Mouse (Mus musculus) kidney, embryonic 14.5 days (tissue): Measurements from ENCODE around the gene Taf1c. TPM values are rescaled to one million over a fixed set of nuclear protein-coding genes. Genes with fewer than 3 reads are reported as not detected.

ENCODE experiments used
- ATAC-seq: fragments of 200-750 bp; cut with Nextera tagmentation; 2 replicates; pipeline ENCODE4 v1.8.0; 2017; ENCODE audit warnings: moderate number of reproducible peaks, mild to moderate bottlenecking, moderate TSS enrichment, moderate library complexity; ENCODE audit not compliant: low FRiP score, low TSS enrichment
- H3K27ac ChIP-seq: fragments of 300-500 bp; sonication (generic); 2 replicates; pipeline ENCODE4 v1.5.1; 2014; ENCODE audit warnings: low read depth, mild to moderate bottlenecking, low read length, moderate library complexity, mixed read lengths
- H3K27me3 ChIP-seq: fragments of 300-500 bp; sonication (generic); 2 replicates; pipeline ENCODE4 v1.6.1; 2014; ENCODE audit warnings: mild to moderate bottlenecking, low read length; ENCODE audit not compliant: control insufficient read depth, insufficient read depth
- H3K36me3 ChIP-seq: fragments of 300-500 bp; sonication (generic); 2 replicates; pipeline ENCODE4 v1.6.1; 2014; ENCODE audit warnings: low read length, mixed read lengths; ENCODE audit not compliant: control insufficient read depth, insufficient read depth
- H3K4me1 ChIP-seq: fragments of 300-500 bp; sonication (generic); 2 replicates; pipeline ENCODE4 v1.6.1; 2014; ENCODE audit warnings: low read length, mixed read lengths; ENCODE audit not compliant: control insufficient read depth, insufficient read depth
- H3K4me2 ChIP-seq: fragments of 300-500 bp; sonication (generic); replicated peaks from 2 replicates; pipeline ENCODE4 v1.6.1; 2014; ENCODE audit warnings: low read depth, mild to moderate bottlenecking, low read length
- H3K4me3 ChIP-seq: fragments of 300-500 bp; sonication (generic); 2 replicates; pipeline ENCODE4 v1.5.1; 2014; ENCODE audit warnings: mild to moderate bottlenecking, low read length
- H3K9ac ChIP-seq: fragments of 300-500 bp; sonication (generic); 2 replicates; pipeline ENCODE4 v1.6.1; 2014; ENCODE audit warnings: low read depth, mild to moderate bottlenecking, low read length, moderate library complexity
- H3K9me3 ChIP-seq: fragments of 300-500 bp; sonication (generic); 2 replicates; pipeline ENCODE4 v1.6.1; 2016; ENCODE audit warnings: low read length; ENCODE audit not compliant: control insufficient read depth
- WGBS: fragments of 180-500 bp; shearing (Covaris S2); extraction: QIAGEN DNeasy Blood & Tissue Kit; methylation state at CpG from one replicate; pipeline ENCODE4 v1.1.7; 2014; 5-methylcytosine and 5-hydroxymethylcytosine counted together
- polyA plus RNA-seq: library from polyadenylated mRNA; unstranded; fragments of >200 nt; fragmentation: Nextera tagmentation; extraction: Ambion mirVana; gene quantifications from 2 replicates; pipeline ENCODE4 v1.2.1, GENCODE M21; 2014

The Taf1c gene
- polyA plus RNA-seq, 1 experiment from 2014 or later = 13.0 TPM

DNA sequence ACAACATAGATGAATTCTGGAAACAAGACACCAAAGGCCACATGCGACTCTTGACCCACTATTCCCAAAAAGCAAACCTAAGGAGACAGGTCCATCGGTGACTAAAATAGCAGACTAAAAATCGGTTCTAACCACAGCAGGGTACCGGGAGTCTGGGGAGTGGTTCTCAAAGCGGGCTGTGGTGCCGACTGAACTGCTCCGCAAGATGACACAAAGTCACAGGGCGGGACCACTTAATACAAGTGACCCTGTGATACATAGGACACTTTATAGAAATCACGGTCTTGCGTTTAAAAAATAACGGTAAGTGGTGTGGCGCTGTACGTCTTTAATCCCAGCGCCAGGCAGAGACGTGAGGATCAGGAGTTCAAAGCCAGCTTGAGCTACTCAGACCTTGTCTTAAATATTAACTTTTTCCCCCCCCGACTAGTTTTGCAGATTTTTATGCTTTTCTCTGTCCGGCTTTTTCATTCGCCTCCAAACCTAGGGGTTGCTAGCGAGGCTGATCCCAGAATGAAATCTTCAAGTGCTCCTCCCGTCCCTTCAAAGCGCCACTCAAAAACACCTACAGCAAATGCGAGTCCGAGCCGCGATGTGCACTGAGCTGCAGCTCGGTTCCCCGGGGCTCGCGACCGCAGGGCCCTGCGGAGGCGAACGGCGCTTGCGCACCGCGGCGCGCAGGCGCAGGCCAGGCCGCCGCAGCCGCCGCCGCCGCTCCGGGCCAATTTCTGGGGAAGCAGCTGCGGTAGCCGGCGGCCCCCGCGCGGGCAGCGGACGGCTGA lies 47.0 kb downstream of the Taf1c start:
- WGBS = under 1% methylated on average over 55 of the region's 55 CpGs
- peak overlapping the region; percentile 87 for H3K9ac ChIP-seq
- peaks cover 9% of the 10 kb centered on the region for H3K36me3 ChIP-seq
- no peaks in the 10 kb centered on the region for H3K9me3 ChIP-seq
- no peaks in the 10 kb centered on the region for H3K27me3 ChIP-seq
- H3K27ac ChIP-seq = peak overlapping the region; percentile 81
- peak overlapping the region; percentile 84 for H3K4me3 ChIP-seq
- peak overlapping the region; percentile 86 for H3K4me2 ChIP-seq
- ATAC-seq = peak; percentile 88
- H3K4me1 ChIP-seq = peaks cover 6% of the 10 kb centered on the region; the same call in 1 of the 2 replicates

DNA sequence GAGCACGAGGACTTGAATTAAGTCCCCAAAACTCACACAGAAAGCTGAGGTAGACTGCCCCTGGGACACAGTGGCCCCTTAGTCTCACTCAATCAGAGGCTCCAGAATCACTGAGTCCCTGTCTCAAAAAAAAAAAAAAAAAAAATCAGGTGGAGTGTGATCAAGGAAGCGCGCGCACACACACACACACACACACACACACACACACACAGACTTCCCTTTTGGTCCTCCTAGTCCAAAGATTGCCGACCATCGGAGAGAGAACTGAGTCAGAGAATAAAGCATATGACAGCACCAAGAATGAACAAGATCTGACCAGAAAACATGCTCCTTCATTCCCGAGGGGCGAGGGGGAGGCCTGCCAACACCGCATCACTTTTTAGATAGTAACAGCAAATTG lies 47.9 kb downstream of the Taf1c start:
- Histone ChIP-seq H3K9me3 (no peaks in the 10 kb centered on the region), H3K9ac (peak overlapping the region; percentile 87; the same call in 1 of the 2 replicates), H3K27me3 (no peaks in the 10 kb centered on the region), H3K36me3 (peaks cover 5% of the 10 kb centered on the region), H3K27ac (no peak overlapping the region), H3K4me3 (peak overlapping the region; percentile 84), H3K4me2 (peak overlapping the region; percentile 86), H3K4me1 (peaks cover 6% of the 10 kb centered on the region; the same call in 1 of the 2 replicates)
- ATAC-seq = no peak
- WGBS = 71% methylated on average over 9 of the region's 9 CpGs

DNA sequence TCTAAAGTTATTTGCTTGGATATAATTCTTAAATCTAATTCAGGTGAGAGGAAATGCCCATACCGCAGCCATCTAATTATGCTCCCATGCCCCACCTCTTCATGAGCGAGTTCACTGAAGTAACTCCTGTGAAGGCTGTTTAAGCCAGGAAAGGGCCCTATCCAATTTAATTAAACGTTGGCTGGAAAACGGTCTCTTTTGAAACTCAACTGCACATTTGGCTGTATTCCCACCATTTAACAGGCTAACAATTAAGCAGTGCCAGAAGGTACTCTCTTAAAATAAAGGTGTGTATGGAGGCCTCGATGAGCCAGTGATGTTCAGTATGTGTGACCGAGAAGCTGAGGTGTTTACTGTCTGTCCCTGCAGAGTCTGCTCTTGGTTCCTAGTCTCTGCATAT lies 49.2 kb downstream of the Taf1c start:
- Histone ChIP-seq H3K9me3 (no peaks in the 10 kb centered on the region), H3K27ac (no peak overlapping the region), H3K27me3 (no peaks in the 10 kb centered on the region), H3K9ac (no peak overlapping the region), H3K4me1 (peaks cover 6% of the 10 kb centered on the region; the same call in 1 of the 2 replicates), H3K4me2 (no peak overlapping the region), H3K36me3 (0 out of 2 replicates have a peak, but pooled peaks cover 2% of the 10 kb centered on the region), H3K4me3 (no peak overlapping the region)
- 84% methylated on average over 6 of the region's 6 CpGs for WGBS
- no peak for ATAC-seq

DNA sequence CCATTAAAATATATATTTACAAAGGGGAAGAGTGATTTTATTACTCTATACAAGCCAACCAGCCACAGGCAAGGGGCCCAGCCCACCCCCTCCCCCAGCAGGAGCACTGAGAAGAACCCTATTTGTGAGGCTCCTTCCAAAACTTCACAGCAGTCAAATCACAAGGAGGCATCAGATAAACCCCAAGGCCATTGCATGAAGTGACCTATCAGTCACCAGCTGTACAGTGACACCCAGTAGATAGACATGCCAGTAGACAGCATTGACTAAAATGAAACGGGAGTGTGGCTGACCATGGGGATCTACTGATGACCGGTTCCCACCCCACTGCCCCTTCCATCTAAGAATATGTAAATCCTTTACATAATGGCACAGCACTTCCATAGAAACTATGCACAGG lies 52.1 kb downstream of the Taf1c start:
- H3K27ac ChIP-seq = no peak overlapping the region
- H3K27me3 ChIP-seq = no peaks in the 10 kb centered on the region
- no peak overlapping the region for H3K4me2 ChIP-seq
- H3K4me1 ChIP-seq = peaks cover 6% of the 10 kb centered on the region; the same call in 1 of the 2 replicates
- no peak overlapping the region for H3K4me3 ChIP-seq
- H3K9me3 ChIP-seq = no peaks in the 10 kb centered on the region
- H3K36me3 ChIP-seq = peaks cover 2% of the 10 kb centered on the region; the same call in 1 of the 2 replicates
- ATAC-seq = no peak
- no peak overlapping the region for H3K9ac ChIP-seq
- 78% methylated on average over 2 of the region's 2 CpGs for WGBS

DNA sequence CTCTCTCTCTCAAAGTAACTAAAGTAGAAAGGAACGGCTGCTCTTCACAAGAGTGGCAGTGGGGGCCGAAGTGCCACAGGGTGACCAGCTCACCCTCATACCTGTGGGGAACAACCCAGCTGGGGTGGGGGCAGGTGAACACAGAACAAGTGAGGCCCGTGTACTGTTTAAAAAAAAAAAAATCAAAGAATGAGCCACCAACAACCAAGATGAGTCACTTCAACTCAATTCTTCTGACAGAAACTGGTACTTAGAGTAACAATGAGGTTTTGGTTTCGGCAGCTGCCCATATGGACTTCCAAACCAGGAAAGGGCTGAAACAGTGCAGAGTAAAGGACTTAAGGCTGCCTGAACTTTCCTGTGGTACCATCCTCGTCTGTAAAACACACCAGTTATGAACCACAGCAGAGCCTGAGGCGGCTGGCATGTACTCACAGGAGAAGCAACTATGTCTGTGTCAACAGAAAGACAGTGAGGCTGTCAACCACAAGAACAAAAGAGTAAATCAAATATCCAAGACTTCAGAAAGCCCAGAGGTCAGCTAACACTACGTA lies 56.4 kb downstream of the Taf1c start:
- Histone ChIP-seq H3K4me2 (no peak overlapping the region), H3K4me1 (no peaks in the 10 kb centered on the region), H3K4me3 (no peak overlapping the region), H3K9me3 (no peaks in the 10 kb centered on the region), H3K27me3 (no peaks in the 10 kb centered on the region), H3K36me3 (peaks cover 40% of the 10 kb centered on the region), H3K9ac (no peak overlapping the region), H3K27ac (no peak overlapping the region)
- 65% methylated on average over 7 of the region's 7 CpGs for WGBS
- ATAC-seq = no peak

Other genes with a start within 250 kb of the Taf1c start
- gene Mlycd, start 210.3 kb downstream of the Taf1c start, polyA plus RNA-seq = 10.8 and 12.1 TPM in 2 replicates
- gene Osgin1, start 171.1 kb downstream of the Taf1c start, polyA plus RNA-seq = 0.71 and 1.2 TPM in 2 replicates
- 4.6 and 5.0 TPM in 2 replicates for gene Necab2, start 158.5 kb downstream of the Taf1c start, polyA plus RNA-seq
- gene Slc38a8, start 103.5 kb downstream of the Taf1c start, polyA plus RNA-seq = not detected in 2 replicates
- 66.4 and 131 TPM in 2 replicates for gene Mbtps1, start 46.5 kb downstream of the Taf1c start, polyA plus RNA-seq
- gene Hsdl1, start 30.0 kb downstream of the Taf1c start, polyA plus RNA-seq = 20.4 and 35.8 TPM in 2 replicates
- 0.11 and 0.37 TPM in 2 replicates for gene Dnaaf1, start 30.0 kb downstream of the Taf1c start, polyA plus RNA-seq
- gene Adad2, start 7.5 kb upstream of the Taf1c start, polyA plus RNA-seq = 0.29 TPM in 1 of 2 replicates, not detected in the other
- 0.22 TPM in 1 of 2 replicates, not detected in the other for gene Kcng4, start 30.5 kb upstream of the Taf1c start, polyA plus RNA-seq
- 1.8 and 1.9 TPM in 2 replicates for gene Wfdc1, start 61.1 kb upstream of the Taf1c start, polyA plus RNA-seq
- gene Atp2c2, start 94.8 kb upstream of the Taf1c start, polyA plus RNA-seq = 0.97 and 1.2 TPM in 2 replicates
- 6.4 and 13.0 TPM in 2 replicates for gene Tldc1, start 173.2 kb upstream of the Taf1c start, polyA plus RNA-seq
- gene Cotl1, start 235.3 kb upstream of the Taf1c start, polyA plus RNA-seq = 239 and 329 TPM in 2 replicates